Mouse (Mus musculus): ENCODE results near the gene Glrp1.

Glrp1 gene

GRCm38 (mm10) chr1:88497407-88497806, 12.5 kb downstream of the Glrp1 start:
- DNase-seq (ENCODE audit: low spot score in 2 of 2): no peak

- DNase-seq (ENCODE audit: low spot score in 2 of 2): no peak
Measured at GRCm38 (mm10) chr1:88492415-88492814, 17.5 kb downstream of the Glrp1 start.

GRCm38 (mm10) chr1:88491617-88492378, 18.1 kb downstream of the Glrp1 start:
- DNase-seq (ENCODE audit: low spot score in 2 of 2): no peak

GRCm38 (mm10) chr1:88490164-88490563, 19.7 kb downstream of the Glrp1 start:
- no peak for DNase-seq (ENCODE audit: low spot score in 2 of 2)

GRCm38 (mm10) chr1:88488957-88489356, 20.9 kb downstream of the Glrp1 start:
- no peak for DNase-seq (ENCODE audit: low spot score in 2 of 2)

GRCm38 (mm10) chr1:88486336-88486735, 23.5 kb downstream of the Glrp1 start:
- DNase-seq (ENCODE audit: low spot score in 2 of 2): no peak

- DNase-seq (ENCODE audit: low spot score in 2 of 2): no peak
Measured at GRCm38 (mm10) chr1:88484059-88484458, 25.8 kb downstream of the Glrp1 start.

- no peak for DNase-seq (ENCODE audit: low spot score in 2 of 2)
Measured at GRCm38 (mm10) chr1:88482142-88483099, 27.4 kb downstream of the Glrp1 start.

- DNase-seq (ENCODE audit: low spot score in 2 of 2): no peak
Measured at GRCm38 (mm10) chr1:88480594-88480993, 29.3 kb downstream of the Glrp1 start.

GRCm38 (mm10) chr1:88478205-88478604, 31.7 kb downstream of the Glrp1 start:
- DNase-seq (ENCODE audit: low spot score in 2 of 2): no peak

GRCm38 (mm10) chr1:88476554-88477085, 33.2 kb downstream of the Glrp1 start:
- no peak for DNase-seq (ENCODE audit: low spot score in 2 of 2)

- peak; percentile 24 to 42 for DNase-seq (ENCODE audit: low spot score in 2 of 2)
Measured at GRCm38 (mm10) chr1:88475502-88475953, 34.3 kb downstream of the Glrp1 start.

GRCm38 (mm10) chr1:88474598-88474997, 35.3 kb downstream of the Glrp1 start:
- DNase-seq (ENCODE audit: low spot score in 2 of 2): peak; percentile 53 to 54

GRCm38 (mm10) chr1:88473899-88474298, 36.0 kb downstream of the Glrp1 start:
- no peak for DNase-seq (ENCODE audit: low spot score in 2 of 2)

GRCm38 (mm10) chr1:88472258-88472657, 37.6 kb downstream of the Glrp1 start:
- no peak for DNase-seq (ENCODE audit: low spot score in 2 of 2)

GRCm38 (mm10) chr1:88469746-88470145, 40.1 kb downstream of the Glrp1 start:
- no peak for DNase-seq (ENCODE audit: low spot score in 2 of 2)

GRCm38 (mm10) chr1:88468335-88468734, 41.5 kb downstream of the Glrp1 start:
- no peak for DNase-seq (ENCODE audit: low spot score in 2 of 2)

GRCm38 (mm10) chr1:88467866-88468265, 42.0 kb downstream of the Glrp1 start:
- DNase-seq (ENCODE audit: low spot score in 2 of 2): no peak

GRCm38 (mm10) chr1:88466325-88467064, 43.4 kb downstream of the Glrp1 start:
- no peak for DNase-seq (ENCODE audit: low spot score in 2 of 2)

GRCm38 (mm10) chr1:88465722-88466121, 44.1 kb downstream of the Glrp1 start:
- peak in 1 of 2 experiments; percentile 6 for DNase-seq (ENCODE audit: low spot score in 2 of 2)

- DNase-seq (ENCODE audit: low spot score in 2 of 2): no peak
Measured at GRCm38 (mm10) chr1:88464109-88464905, 45.6 kb downstream of the Glrp1 start.
